Comparison of ENCODE assay signal across 21 mouse cellular contexts in the genomic region with DNA sequence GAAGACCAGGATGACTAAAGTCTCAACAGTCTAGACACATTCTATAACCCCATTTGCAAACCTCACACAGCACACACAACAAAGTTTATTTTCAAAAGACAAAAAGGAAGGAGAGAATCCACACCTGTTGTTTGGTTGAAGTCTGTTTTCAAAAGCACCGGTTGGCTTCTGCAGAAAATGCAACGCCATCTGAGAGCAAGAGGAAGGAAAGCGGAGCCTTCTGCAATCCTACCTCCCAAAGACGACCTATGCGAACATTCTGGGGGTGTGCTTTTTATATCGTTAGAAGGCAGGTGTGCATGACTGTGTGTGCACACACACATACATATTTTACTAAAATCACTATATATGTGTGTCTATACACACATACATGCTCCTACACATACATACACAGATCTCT.
"Had no signal": no experiment of that assay in that cellular context is flagged by ENCODE, and none has a peak within 500 bp of the region (broad histone marks: within the 10 kb centered on the region; RNA-seq: fewer than 3 reads in every experiment).

No protein-coding gene starts in this region.

- H3K4me2 ChIP-seq: intestine, embryonic 15.5 days; limb, embryonic 13.5 days; liver, embryonic 12.5 days; liver, embryonic 15.5 days; lung, embryonic 15.5 days had no signal

- DNase-seq: kidney, adult 11 months; kidney, adult 8-10 months; kidney, postnatal 14 days; kidney, postnatal 4 days; layer of hippocampus, adult 9-11 months; layer of hippocampus, postnatal 36 days; left cerebral cortex, postnatal 4 days; liver; lung, adult 18-20 months; lung, postnatal 10 days; lung, postnatal 36 days; midbrain, embryonic 14.5 days had no signal

- H3K4me3 ChIP-seq: intestine, embryonic 15.5 days; left cerebral cortex, adult 2 months; limb, embryonic 13.5 days; liver, embryonic 12.5 days; liver, embryonic 15.5 days; lung, embryonic 15.5 days; megakaryocyte, embryonic 14.5 days; midbrain, embryonic 10.5 days had no signal

- H3K9ac ChIP-seq: intestine, embryonic 15.5 days; limb, embryonic 13.5 days; liver, embryonic 12.5 days; liver, embryonic 15.5 days; lung, embryonic 15.5 days had no signal

- H3K27ac ChIP-seq: intestine, embryonic 15.5 days; left cerebral cortex, adult 2 months; limb, embryonic 13.5 days; liver, embryonic 12.5 days; liver, embryonic 15.5 days; lung, embryonic 15.5 days; midbrain, embryonic 10.5 days; stomach, postnatal 0 days had no signal

- H3K36me3 ChIP-seq: intestine, embryonic 15.5 days; limb, embryonic 13.5 days; liver, embryonic 12.5 days; liver, embryonic 15.5 days; lung, embryonic 15.5 days; midbrain, embryonic 10.5 days had no signal

- H3K4me1 ChIP-seq: intestine, embryonic 15.5 days; liver, embryonic 12.5 days; liver, embryonic 15.5 days; lung, embryonic 15.5 days had no signal

- H3K27me3 ChIP-seq: intestine, embryonic 15.5 days; limb, embryonic 13.5 days; liver, embryonic 12.5 days; liver, embryonic 15.5 days; lung, embryonic 15.5 days had no signal

- H3K9me3 ChIP-seq: intestine, embryonic 15.5 days; limb, embryonic 13.5 days; liver, embryonic 12.5 days; liver, embryonic 15.5 days; lung, embryonic 15.5 days had no signal

- ATAC-seq: intestine, embryonic 15.5 days; liver, embryonic 12.5 days had no signal
